Mouse (Mus musculus) layer of hippocampus, adult 6 months (tissue): Measurements from ENCODE around the gene Gm12790. TPM values are rescaled to one million over a fixed set of nuclear protein-coding genes. Genes with fewer than 3 reads are reported as not detected.

Experiments
- long read RNA-seq, 2 experiments: library from polyadenylated mRNA; unstranded; transcript quantifications; one replicate each; pipeline ENCODE4 v2.0.0; 2019 to 2020
- polyA plus RNA-seq: library from polyadenylated mRNA; unstranded; fragments of <200 nt; fragmentation: Nextera tagmentation; gene quantifications from 2 replicates; pipeline ENCODE4 v1.2.3, GENCODE M21; 2021

Gene Gm12790
- polyA plus RNA-seq: not detected in 2 replicates
- long read RNA-seq, experiment 1: 0 reads
- long read RNA-seq, experiment 2: 0 reads

GRCm38 (mm10) chr4:101980949-101981348 lies at the start of gene Gm12790:
Gene Gm12790, minus strand, starts transcription at chr4:101981049.

GRCm38 (mm10) chr4:101986326-101986725 lies 5.5 kb upstream of the Gm12790 start, which contains the start of gene Gm12789:
Gene Gm12789, plus strand, starts transcription at chr4:101986626.

GRCm38 (mm10) chr4:101940107-101940506 lies 40.7 kb downstream of the Gm12790 start, which contains the start of gene Gm12794:
Gene Gm12794, plus strand, starts transcription at chr4:101940407.

Other genes starting within 250 kb of the Gm12790 start
- gene B020004J07Rik, start 137.0 kb downstream of the Gm12790 start, polyA plus RNA-seq: not detected in 2 replicates
- not detected in 2 replicates for gene C130073F10Rik, start 87.3 kb downstream of the Gm12790 start, polyA plus RNA-seq
- not detected in 2 replicates for gene Gm12800, start 71.9 kb downstream of the Gm12790 start, polyA plus RNA-seq
- not detected in 2 replicates for gene Gm12794, start 40.6 kb downstream of the Gm12790 start, polyA plus RNA-seq
- gene Gm12789, start 5.6 kb upstream of the Gm12790 start, polyA plus RNA-seq: not detected in 2 replicates
- gene Pde4b, start 106.5 kb upstream of the Gm12790 start, polyA plus RNA-seq: 44.6 and 47.2 TPM in 2 replicates